Mouse (Mus musculus) kidney, postnatal 10 days (tissue): Measurements from ENCODE around the gene Pkn2.

Experiments
- DNase-seq: peaks from one replicate; pipeline ENCODE4 v3.0.0; 2021; ENCODE audit warnings: mixed read lengths

Gene Pkn2

DNA sequence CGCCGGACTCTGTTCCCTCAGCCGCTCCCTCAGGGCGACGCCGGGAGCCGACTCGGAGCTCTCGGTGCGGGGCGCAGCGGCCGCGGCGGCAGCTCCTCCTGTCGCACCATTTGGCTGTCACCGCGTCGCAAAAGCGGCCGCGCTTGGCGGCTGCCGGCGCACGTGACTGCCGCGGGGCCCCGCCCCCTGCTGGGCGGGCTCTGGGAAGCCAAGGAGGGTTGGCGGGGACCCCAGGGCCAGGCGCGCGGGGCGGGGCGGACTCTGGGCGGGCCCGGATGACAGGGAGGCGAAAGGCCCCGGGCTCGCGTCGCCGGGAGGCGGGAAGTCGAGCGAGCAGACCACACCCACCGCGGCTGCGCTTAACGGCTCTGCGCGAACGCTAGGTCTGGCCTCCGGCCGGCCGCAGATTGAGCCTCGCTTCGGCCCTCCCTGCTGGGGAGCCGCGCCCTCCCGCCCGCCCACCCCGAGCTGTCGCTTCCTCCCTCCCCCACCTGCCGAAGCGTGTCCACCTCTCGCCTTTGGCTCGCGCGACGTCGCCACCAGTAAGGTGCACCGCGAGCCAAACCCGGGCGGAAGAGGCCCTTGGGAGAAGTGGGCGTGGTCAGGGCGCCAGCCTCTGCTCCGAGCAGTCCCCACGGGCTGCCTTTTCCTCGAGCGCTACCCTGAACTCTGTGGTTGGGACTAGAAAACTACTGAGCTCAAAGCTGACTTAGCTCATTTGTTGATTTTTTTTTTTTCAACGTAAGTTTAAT, at the start of gene Pkn2:
Gene Pkn2, minus strand, starts transcription at position 133 of the 752 bp plus-strand sequence.
- peak; percentile 100 for DNase-seq

DNA sequence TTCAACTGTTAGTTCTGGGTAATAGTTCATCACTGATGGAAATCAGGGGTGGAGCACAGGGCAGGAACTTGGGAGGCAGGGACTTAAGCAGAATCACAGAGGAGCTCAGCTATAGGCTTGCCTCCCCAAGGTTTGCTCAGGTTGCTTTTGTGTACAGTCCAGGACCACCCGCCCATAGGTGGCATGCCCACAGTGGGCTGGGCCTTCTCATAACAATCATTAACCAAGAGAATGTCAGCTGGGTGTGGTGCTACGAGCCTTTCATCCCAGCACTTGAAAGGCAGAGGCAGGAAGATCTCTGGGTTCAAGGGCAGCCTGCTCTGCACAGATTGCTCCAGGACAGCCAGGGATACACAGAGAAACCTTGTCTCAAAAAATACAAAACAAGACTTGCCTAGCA, 48.1 kb upstream of the Pkn2 start:
- no peak for DNase-seq

DNA sequence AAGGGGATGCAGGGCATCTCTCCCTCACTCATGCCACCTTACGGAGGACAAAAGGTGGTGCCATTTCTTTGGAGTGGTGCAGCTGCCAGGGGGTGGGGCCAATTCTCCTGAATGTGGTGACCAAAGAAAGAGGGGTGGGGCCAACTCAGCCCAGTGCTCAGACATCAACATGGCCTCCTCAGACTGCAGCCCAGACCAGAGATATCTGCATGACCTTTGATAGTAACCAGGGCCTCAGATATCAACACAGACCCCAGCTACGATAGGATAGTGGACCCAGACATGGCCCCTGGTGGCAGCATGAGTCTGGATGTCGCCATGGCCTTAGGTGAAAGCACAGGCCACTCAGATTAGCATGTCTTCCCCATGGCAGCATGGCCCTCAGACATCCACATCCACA, 45.5 kb upstream of the Pkn2 start:
- no peak for DNase-seq

DNA sequence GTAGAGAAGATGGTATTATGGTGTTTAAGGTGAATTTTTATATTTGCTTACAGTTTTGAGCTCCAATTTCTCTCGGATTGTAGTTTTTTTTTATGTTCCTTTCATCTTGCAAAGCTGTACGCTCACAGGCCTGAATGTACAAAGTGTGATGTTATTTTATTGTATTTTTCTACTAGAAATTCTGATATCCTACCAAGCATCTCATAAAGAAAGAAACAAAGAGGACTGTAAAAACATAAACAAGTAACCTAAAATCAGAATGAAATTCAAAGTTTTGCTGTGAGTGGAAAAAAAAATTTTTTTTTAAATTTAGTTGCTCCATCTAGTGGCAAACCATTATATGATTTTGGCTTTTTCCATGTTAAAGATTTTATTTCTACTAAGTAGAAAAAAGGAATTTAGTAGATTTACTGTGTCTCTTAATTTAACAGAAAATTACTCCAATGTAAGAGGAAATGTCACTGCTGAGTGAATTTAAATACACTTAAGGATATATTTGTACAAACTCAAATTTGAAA, 43.1 kb upstream of the Pkn2 start:
- DNase-seq, result no peak

DNA sequence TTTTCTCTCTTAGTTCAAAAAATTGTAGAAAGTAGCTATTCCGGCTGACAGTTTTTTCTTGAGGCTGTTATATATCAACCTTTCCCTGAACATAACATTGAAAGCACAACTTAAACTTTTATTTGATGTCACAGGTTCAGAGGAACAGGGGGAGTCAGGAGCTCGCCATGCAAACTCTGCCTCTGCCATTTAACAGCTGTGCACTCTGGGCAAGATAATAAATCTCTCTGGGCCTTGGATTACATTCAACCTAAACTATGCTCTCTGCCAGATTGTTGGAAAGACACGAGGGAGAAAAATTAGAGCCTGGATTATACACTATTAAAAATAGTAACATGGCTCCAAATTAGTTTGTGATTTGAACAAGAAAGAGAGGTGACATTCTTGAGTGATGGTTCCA, 37.3 kb upstream of the Pkn2 start:
- no peak for DNase-seq

- peak; percentile 23 for DNase-seq
Measured at GRCm38 (mm10) chr3:142917760-142918439, 36.1 kb upstream of the Pkn2 start.

- no peak for DNase-seq
Measured at GRCm38 (mm10) chr3:142917171-142917570, 35.4 kb upstream of the Pkn2 start.

DNA sequence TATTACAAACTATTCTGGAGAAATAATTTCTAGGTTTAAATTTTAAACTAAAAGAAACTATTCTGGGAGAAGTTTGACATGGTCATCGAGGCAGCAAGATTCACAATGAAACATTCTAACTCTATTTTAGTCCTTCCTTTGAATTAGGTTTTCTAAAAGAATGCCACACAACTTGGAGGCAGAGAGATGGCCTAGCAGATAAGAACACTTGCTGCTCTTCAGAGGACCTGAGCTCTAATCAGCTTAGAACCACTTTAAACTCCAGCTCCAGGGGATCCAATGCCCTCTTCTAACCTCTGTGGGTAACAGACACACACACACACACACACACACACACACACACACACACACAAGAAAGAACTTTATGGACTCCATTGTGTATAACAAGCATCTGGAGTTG, 31.5 kb upstream of the Pkn2 start:
- no peak for DNase-seq

DNA sequence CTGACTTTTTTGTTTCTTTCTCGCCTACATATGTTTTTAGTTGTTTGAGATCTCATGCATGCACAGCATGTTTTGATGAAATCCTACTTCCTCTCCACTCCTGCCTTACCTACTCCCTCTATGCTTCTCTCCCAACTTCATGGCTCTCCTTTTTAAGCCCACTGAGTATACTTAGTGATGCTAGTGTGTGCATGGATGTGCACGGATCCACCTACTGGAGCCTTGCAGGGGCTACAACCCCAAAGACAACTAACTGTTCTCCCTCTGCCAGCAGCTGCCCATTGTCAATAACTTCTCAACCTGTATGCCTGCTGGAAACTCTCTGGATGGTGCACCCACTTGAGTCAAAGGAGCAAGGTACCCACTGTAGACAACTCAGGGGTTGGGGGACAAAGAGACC, 17.9 kb upstream of the Pkn2 start:
- DNase-seq, result no peak

DNA sequence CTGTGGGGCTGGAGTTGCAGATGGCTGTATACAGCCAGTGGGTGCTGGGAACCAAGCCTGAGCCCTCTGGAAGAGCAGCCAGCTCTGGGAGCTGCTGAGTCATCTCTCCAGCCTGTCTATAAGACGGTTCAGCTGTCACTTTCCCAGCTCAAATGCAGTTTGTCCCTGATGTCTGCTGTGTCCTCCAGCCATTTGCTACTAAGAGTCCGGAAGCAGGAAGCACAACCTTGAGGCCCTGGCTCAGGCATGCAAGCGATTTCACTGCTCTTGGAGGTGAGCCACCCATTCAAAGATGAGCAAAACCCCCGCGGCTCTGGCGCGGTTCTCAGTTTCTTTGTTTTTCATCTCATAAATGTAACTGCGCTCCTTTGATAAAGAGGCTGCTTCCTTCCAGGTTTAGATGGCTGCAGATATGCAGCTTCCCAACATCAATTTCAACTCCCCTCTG, 17.2 kb upstream of the Pkn2 start:
- DNase-seq, result peak; percentile 28

DNA sequence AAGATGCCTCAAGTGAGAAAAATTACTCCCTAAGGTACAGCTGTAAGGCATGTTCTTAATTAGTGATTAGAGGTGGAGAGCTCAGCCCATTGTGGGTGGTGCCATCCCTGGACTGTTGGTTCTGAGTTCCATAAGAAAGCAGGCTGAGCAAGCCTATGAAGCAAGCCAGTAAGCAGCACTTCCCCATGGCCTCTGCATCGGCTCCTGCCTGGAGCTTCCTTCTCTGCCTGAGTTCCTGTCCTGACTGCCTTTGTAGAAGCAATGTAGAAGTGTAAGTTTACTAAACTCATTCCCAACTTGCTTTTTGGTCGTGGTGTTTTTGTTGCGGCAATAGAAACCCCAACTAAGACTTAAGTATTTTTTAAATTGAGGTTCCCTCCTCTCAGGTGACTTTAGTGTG, 8.6 kb upstream of the Pkn2 start:
- DNase-seq, result no peak

GRCm38 (mm10) chr3:142886963-142887362, 5.2 kb upstream of the Pkn2 start:
- DNase-seq, result no peak

GRCm38 (mm10) chr3:142884594-142884993, 2.8 kb upstream of the Pkn2 start:
- no peak for DNase-seq

DNA sequence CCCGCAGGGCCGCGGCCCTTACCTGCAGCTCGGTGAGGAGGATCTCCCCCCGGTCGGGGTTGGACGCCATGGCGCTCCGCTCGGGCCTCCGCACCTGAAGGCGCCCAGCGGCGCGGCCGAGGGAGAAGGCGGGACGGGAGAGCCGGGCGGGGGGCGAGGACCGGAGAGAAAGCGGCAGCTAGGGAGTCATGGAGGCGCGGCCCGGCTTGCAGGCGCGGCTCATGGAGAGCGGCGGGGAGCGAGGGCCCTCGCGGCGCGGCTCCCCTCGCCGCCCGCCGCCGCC, 274 bp downstream of the Pkn2 start:
- DNase-seq, result no peak

- DNase-seq, result peak; percentile 68
Measured at GRCm38 (mm10) chr3:142880790-142881588, 815 bp downstream of the Pkn2 start.

DNA sequence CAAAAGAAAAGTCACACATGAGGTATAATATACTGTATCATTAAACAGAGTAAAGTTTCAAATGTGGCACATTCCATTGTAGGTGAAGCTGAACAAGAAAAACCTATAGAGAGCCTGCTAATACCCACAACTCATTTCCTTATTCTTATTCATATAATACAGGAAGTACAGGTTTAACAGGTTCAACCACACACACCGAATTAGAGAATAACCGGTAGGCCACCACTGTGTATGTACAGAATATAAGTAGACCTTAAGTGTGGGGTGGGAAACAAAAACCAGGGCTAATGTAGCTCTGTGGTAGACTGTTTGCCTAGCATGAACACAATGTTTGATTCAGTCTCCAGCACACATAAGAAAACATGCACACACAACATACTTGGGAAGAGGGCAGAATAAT, 18.6 kb downstream of the Pkn2 start:
- DNase-seq, result no peak

DNA sequence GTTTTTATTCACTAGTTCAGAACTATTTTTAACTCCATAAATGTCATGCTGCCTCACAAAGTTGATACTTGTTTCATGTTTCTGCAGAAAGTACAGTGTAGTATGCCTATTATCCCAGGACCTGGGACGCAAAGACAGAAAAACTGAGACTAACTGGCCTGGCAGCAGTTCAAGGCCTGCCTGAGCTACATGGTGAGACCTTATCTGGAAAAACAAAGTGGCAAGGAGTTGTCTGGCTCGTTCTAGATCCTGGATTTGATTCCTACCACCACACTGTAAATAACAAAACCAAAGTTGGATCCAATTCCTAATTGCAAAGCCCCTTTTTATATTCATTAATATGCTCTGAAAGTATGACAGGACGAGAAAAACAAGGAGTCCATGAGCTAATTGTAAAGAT, 25.0 kb downstream of the Pkn2 start:
- DNase-seq, result no peak

DNA sequence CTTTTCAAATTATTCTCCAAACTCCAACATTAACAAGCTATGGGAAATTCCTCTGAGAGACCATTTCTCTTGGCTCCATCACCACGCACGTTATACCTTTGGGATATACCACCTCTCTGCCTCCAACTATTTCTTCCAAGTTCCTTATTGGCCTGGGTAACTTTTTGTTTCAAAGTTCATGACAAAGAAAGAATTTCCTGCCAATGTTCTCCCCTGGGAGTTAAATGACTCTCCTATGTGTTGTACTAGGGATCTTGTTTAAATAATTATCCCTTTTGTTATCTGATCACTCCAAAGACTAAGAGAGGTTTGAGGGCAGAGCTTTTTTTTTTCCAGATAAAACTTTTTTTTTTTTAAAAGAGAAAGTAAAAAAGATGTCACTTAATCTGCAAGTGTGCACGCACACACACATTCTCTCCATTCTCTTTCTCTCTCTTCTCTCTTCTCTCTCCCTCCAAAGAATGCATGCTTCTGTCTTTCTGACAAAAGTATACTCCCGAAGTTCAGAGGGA, 25.8 kb downstream of the Pkn2 start:
- DNase-seq, result no peak

- DNase-seq, result no peak
Measured at GRCm38 (mm10) chr3:142852911-142853310, 28.9 kb downstream of the Pkn2 start.

GRCm38 (mm10) chr3:142851631-142852030, 30.2 kb downstream of the Pkn2 start:
- no peak for DNase-seq

DNA sequence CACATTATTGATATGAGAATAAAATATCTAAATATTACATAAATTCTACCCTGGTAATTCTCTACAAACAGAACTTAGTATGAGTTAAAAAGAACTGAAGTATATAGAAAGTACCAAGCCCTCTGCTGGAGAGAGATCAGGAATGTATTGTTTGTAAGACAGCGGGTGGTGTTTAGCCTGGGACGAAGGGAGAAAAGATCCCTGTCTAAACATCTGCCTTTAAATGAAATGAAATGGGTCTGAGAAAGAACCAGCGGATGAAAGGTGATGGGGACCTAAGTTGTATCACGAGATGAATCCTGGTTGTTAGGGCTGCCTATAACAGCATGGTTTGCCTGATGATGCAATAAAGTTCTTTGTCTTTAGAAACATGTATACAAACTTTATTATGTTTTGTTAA, 41.8 kb downstream of the Pkn2 start:
- no peak for DNase-seq

DNA sequence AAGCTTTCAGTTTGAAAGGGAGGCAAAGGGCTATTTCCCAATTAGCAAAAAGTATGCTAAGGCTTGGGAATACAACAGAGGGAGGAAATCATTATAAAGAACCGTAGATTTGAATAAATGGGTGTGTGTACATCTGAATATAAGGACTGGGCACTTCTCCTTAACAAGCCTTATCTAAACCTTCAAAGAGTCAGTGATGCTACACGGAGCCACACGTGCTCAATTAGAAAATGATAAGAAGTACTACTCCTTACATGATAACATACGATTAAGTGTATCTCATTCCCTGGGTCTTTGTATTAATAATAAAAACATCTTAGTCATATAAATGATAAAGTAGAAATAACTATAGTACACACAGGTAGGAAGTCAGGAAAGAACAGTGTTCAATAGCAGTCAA, 47.0 kb downstream of the Pkn2 start:
- no peak for DNase-seq

DNA sequence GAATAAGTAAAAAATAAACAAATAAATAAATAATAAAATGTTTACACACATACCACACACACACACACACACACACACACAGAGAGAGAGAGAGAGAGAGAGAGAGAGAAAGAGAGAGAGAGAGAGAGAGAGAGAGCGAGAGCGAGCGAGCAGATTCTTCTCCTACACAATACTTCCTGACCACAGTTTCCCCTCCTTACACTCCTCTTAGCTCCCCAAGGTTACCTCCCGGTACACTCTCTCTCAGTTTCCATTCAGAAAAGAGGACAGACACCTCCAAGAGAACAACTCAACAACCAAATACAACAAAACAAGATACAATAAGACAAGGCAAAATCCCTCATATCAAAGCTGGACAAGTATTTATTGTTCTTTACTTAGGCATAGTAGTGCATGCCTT, 47.8 kb downstream of the Pkn2 start:
- no peak for DNase-seq

GRCm38 (mm10) chr3:142832910-142833309, 48.9 kb downstream of the Pkn2 start:
- DNase-seq, result no peak
